18 mouse cellular contexts compared by ENCODE assay signal in genomic region chr6:148132314-148132713, GRCm38 (mm10).
DNase-seq lines count a peak whose midpoint lies in the region; ATAC-seq and TF ChIP-seq lines count a peak whose summit lies in the region.
"Had no signal": no experiment of that assay in that cellular context is flagged by ENCODE, and none has a peak within 500 bp of the region (broad histone marks: within the 10 kb centered on the region; RNA-seq: fewer than 3 reads in every experiment).

No protein-coding gene starts in this region.

- no peaks in the 10 kb centered on the region for H3K4me1 ChIP-seq in hindbrain, embryonic 11.5 days (replicated peaks; ENCODE audit: control insufficient read depth, insufficient read depth, low read length)
- H3K4me1 ChIP-seq in hindbrain, embryonic 12.5 days: no peaks in the 10 kb centered on the region; the same call in 1 of the 2 replicates
- 0 out of 2 replicates have a peak, but pooled peaks cover 3% of the 10 kb centered on the region for H3K4me1 ChIP-seq in forebrain, embryonic 14.5 days (ENCODE audit: control insufficient read depth, insufficient read depth, low read length)
- H3K4me1 ChIP-seq in hindbrain, embryonic 16.5 days (ENCODE audit: control insufficient read depth, insufficient read depth, low read depth, low read length): peaks cover 3% of the 10 kb centered on the region; the same call in 1 of the 2 replicates
- no peaks in the 10 kb centered on the region for H3K4me1 ChIP-seq in midbrain, postnatal 0 days (ENCODE audit: insufficient read depth, low read length)
- H3K4me1 ChIP-seq: heart, embryonic 10.5 days; limb, embryonic 15.5 days; stomach, embryonic 15.5 days had no signal

- no peaks in the 10 kb centered on the region for H3K27me3 ChIP-seq in hindbrain, embryonic 11.5 days (ENCODE audit: control insufficient read depth, insufficient read depth, low read length)
- no peaks in the 10 kb centered on the region for H3K27me3 ChIP-seq in hindbrain, embryonic 12.5 days
- H3K27me3 ChIP-seq in forebrain, embryonic 14.5 days (replicated peaks; ENCODE audit: control insufficient read depth, insufficient read depth, low read length): no peaks in the 10 kb centered on the region
- no peaks in the 10 kb centered on the region for H3K27me3 ChIP-seq in hindbrain, embryonic 16.5 days (replicated peaks; ENCODE audit: control insufficient read depth, insufficient read depth, low read length)
- no peaks in the 10 kb centered on the region for H3K27me3 ChIP-seq in midbrain, postnatal 0 days (ENCODE audit: insufficient read depth, low read length)
- H3K27me3 ChIP-seq: limb, embryonic 15.5 days; stomach, embryonic 15.5 days had no signal

- no peak overlapping the region for H3K4me2 ChIP-seq in hindbrain, embryonic 11.5 days (replicated peaks; ENCODE audit: low read depth, low read length)
- H3K4me2 ChIP-seq in hindbrain, embryonic 12.5 days (replicated peaks): no peak overlapping the region
- peak overlapping the region; percentile 33 for H3K4me2 ChIP-seq in forebrain, embryonic 14.5 days (ENCODE audit: low read length)
- peak overlapping the region; percentile 32; the same call in 1 of the 2 replicates for H3K4me2 ChIP-seq in hindbrain, embryonic 16.5 days (ENCODE audit: low read length)
- no peak overlapping the region for H3K4me2 ChIP-seq in midbrain, postnatal 0 days (ENCODE audit: low read depth, low read length, poor library complexity, severe bottlenecking)
- H3K4me2 ChIP-seq: limb, embryonic 15.5 days; stomach, embryonic 15.5 days had no signal

- 45% methylated on average over 10 of the region's 10 CpGs for WGBS in hindbrain, embryonic 11.5 days
- WGBS in hindbrain, embryonic 12.5 days: 40% methylated on average over 10 of the region's 10 CpGs
- WGBS in forebrain, embryonic 14.5 days: 6% methylated on average over 10 of the region's 10 CpGs
- 19% methylated on average over 10 of the region's 10 CpGs for WGBS in hindbrain, embryonic 16.5 days
- 21% methylated on average over 10 of the region's 10 CpGs for WGBS in midbrain, postnatal 0 days

- no peak overlapping the region for H3K4me3 ChIP-seq in hindbrain, embryonic 11.5 days (ENCODE audit: low read depth, low read length)
- no peak overlapping the region for H3K4me3 ChIP-seq in hindbrain, embryonic 12.5 days
- H3K4me3 ChIP-seq in forebrain, embryonic 14.5 days (ENCODE audit: low read depth, low read length): no peak overlapping the region
- no peak overlapping the region for H3K4me3 ChIP-seq in hindbrain, embryonic 16.5 days (ENCODE audit: low read length)
- no peak overlapping the region for H3K4me3 ChIP-seq in midbrain, postnatal 0 days (ENCODE audit: low read depth, low read length)
- H3K4me3 ChIP-seq: heart, embryonic 10.5 days; limb, embryonic 15.5 days; stomach, embryonic 15.5 days had no signal

- ATAC-seq in hindbrain, embryonic 11.5 days (ENCODE audit: low FRiP score): 0 out of 2 replicates have a peak, but pooled peaks have one; percentile 32
- no peak for ATAC-seq in hindbrain, embryonic 12.5 days (ENCODE audit: low FRiP score)
- 0 out of 2 replicates have a peak, but pooled peaks have one; percentile 46 for ATAC-seq in forebrain, embryonic 14.5 days
- ATAC-seq in hindbrain, embryonic 16.5 days: no peak
- ATAC-seq in midbrain, postnatal 0 days (ENCODE audit: low FRiP score): no peak
- ATAC-seq: lung, postnatal 0 days had no signal

- intact Hi-C loops in left cerebral cortex, postnatal 25 days (cut with DNase I): no loop called here

- no peak overlapping the region for H3K27ac ChIP-seq in hindbrain, embryonic 11.5 days (ENCODE audit: low read depth, low read length)
- no peak overlapping the region for H3K27ac ChIP-seq in hindbrain, embryonic 12.5 days
- H3K27ac ChIP-seq in forebrain, embryonic 14.5 days (ENCODE audit: low read depth, low read length): no peak overlapping the region
- no peak overlapping the region for H3K27ac ChIP-seq in hindbrain, embryonic 16.5 days (ENCODE audit: low read depth, low read length)
- no peak overlapping the region for H3K27ac ChIP-seq in midbrain, postnatal 0 days (ENCODE audit: low read depth, low read length)
- H3K27ac ChIP-seq: heart, embryonic 10.5 days; kidney, postnatal 0 days; limb, embryonic 15.5 days; stomach, embryonic 15.5 days had no signal

- no peak for TF ChIP-seq CTCF in midbrain, postnatal 0 days (IDR thresholded peaks at IDR 0.05)

- H3K9ac ChIP-seq in hindbrain, embryonic 11.5 days (ENCODE audit: low read depth, low read length): no peak overlapping the region
- H3K9ac ChIP-seq in hindbrain, embryonic 12.5 days: no peak overlapping the region
- no peak overlapping the region for H3K9ac ChIP-seq in forebrain, embryonic 14.5 days (ENCODE audit: low read length)
- H3K9ac ChIP-seq in hindbrain, embryonic 16.5 days (ENCODE audit: low read depth, low read length): no peak overlapping the region
- 0 out of 2 replicates have a peak overlapping the region, but pooled peaks have one; percentile 2 for H3K9ac ChIP-seq in midbrain, postnatal 0 days (replicated peaks; ENCODE audit: low read length, poor library complexity, severe bottlenecking)
- H3K9ac ChIP-seq: limb, embryonic 15.5 days; stomach, embryonic 15.5 days had no signal

- no peaks in the 10 kb centered on the region for H3K9me3 ChIP-seq in hindbrain, embryonic 11.5 days (ENCODE audit: control insufficient read depth, low read length)
- no peaks in the 10 kb centered on the region for H3K9me3 ChIP-seq in hindbrain, embryonic 12.5 days (replicated peaks)
- H3K9me3 ChIP-seq in forebrain, embryonic 14.5 days (replicated peaks; ENCODE audit: control insufficient read depth, low read length): no peaks in the 10 kb centered on the region
- H3K9me3 ChIP-seq in hindbrain, embryonic 16.5 days (ENCODE audit: control insufficient read depth, low read length): no peaks in the 10 kb centered on the region
- no peaks in the 10 kb centered on the region for H3K9me3 ChIP-seq in midbrain, postnatal 0 days (ENCODE audit: low read length)
- H3K9me3 ChIP-seq: heart, embryonic 10.5 days; limb, embryonic 15.5 days; stomach, embryonic 15.5 days had no signal

- peak; percentile 6 for DNase-seq in hindbrain, embryonic 11.5 days (ENCODE audit: low spot score)
- DNase-seq in forebrain, embryonic 14.5 days (ENCODE audit: low spot score): peak; percentile 54
- peak; percentile 8 for DNase-seq in midbrain, postnatal 0 days (ENCODE audit: low spot score)
- no peak for DNase-seq in left cerebral cortex, postnatal 25 days (ENCODE audit: low spot score in 2 of 2)
- no peak for DNase-seq in cerebellum, adult 8-10 months
- DNase-seq: cerebellum, adult 9-10 months; heart, postnatal 10 days; kidney, adult 18-20 months; layer of hippocampus, postnatal 36 days; thymus, adult 18-20 months; thymus, postnatal 4 days had no signal

- H3K36me3 ChIP-seq in hindbrain, embryonic 11.5 days (ENCODE audit: control insufficient read depth, insufficient read depth, low read length): no peaks in the 10 kb centered on the region
- H3K36me3 ChIP-seq in hindbrain, embryonic 12.5 days: no peaks in the 10 kb centered on the region
- no peaks in the 10 kb centered on the region for H3K36me3 ChIP-seq in forebrain, embryonic 14.5 days (ENCODE audit: control insufficient read depth, insufficient read depth, low read length)
- no peaks in the 10 kb centered on the region for H3K36me3 ChIP-seq in hindbrain, embryonic 16.5 days (ENCODE audit: control insufficient read depth, insufficient read depth, low read length)
- no peaks in the 10 kb centered on the region for H3K36me3 ChIP-seq in midbrain, postnatal 0 days (ENCODE audit: insufficient read depth, low read length)
- H3K36me3 ChIP-seq: heart, embryonic 10.5 days; limb, embryonic 15.5 days; stomach, embryonic 15.5 days had no signal

Comparison
In these comparisons a context has a peak if more than half of its experiments do, and no peak if none do; other contexts are left out.
1. ATAC-seq: peak in hindbrain, embryonic 11.5 days (single experiment) and forebrain, embryonic 14.5 days (single experiment); none in hindbrain, embryonic 12.5 days (single experiment), hindbrain, embryonic 16.5 days (single experiment) and midbrain, postnatal 0 days (single experiment).
2. H3K4me2 ChIP-seq: peak in forebrain, embryonic 14.5 days (single experiment) and hindbrain, embryonic 16.5 days (single experiment); none in hindbrain, embryonic 11.5 days (single experiment), hindbrain, embryonic 12.5 days (single experiment) and midbrain, postnatal 0 days (single experiment).
3. DNase-seq: peak in hindbrain, embryonic 11.5 days (single experiment), forebrain, embryonic 14.5 days (single experiment) and midbrain, postnatal 0 days (single experiment); none in left cerebral cortex, postnatal 25 days (0 of 2) and cerebellum, adult 8-10 months (single experiment).